Mouse (Mus musculus): ENCODE results near the gene Mterf2. TPM values are rescaled to one million over a fixed set of nuclear protein-coding genes. Genes with fewer than 3 reads are reported as not detected.

The Mterf2 gene
- total and polyA plus RNA-seq, 3 experiments, result 9.7 to 32.0 (median 10.7) TPM

DNA sequence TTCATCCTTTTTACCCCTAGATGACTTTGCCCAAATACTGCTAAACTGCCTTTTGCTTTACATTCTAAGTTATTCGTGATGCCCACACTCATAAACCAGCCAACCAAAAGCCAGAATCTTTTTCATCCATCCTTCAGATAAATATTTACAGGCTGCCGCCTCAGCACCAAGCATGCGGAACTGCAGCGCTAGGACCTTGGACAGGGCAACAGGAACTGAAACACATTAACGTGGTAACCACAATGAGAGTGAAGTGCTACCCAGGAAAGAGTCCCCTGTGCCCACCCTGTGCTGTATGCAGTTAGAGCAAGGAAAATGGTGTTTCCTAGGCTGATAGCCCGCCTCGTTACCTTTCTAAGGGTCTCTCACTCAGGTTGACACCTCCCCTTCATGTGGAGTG, 626 bp upstream of the Mterf2 start (continued):
- TF ChIP-seq SIN3A (IDR thresholded peaks at IDR 0.05; ENCODE audit: low read length), result peak; percentile 100
- no peak; the same call in none of the 2 replicates for TF ChIP-seq HCFC1 (IDR thresholded peaks at IDR 0.05; ENCODE audit: low read depth, low read length)
- TF ChIP-seq TCF12 (IDR thresholded peaks at IDR 0.05; ENCODE audit: low read depth, low read length), result no peak
- TF ChIP-seq POLR2A (IDR thresholded peaks at IDR 0.05; ENCODE audit: low read depth, low read length), result no peak
- TF ChIP-seq EP300 (IDR thresholded peaks at IDR 0.05; ENCODE audit: low read length), result peak; percentile 78
- TF ChIP-seq POLR2AphosphoS2 (IDR thresholded peaks at IDR 0.05; ENCODE audit: low read depth, low read length), result no peak
- peak; percentile 88 for TF ChIP-seq IRF4 (IDR thresholded peaks at IDR 0.05; ENCODE audit: low read depth, low read length)
- no peak for TF ChIP-seq NRF1 (IDR thresholded peaks at IDR 0.05; ENCODE audit: low read depth, low read length)

DNA sequence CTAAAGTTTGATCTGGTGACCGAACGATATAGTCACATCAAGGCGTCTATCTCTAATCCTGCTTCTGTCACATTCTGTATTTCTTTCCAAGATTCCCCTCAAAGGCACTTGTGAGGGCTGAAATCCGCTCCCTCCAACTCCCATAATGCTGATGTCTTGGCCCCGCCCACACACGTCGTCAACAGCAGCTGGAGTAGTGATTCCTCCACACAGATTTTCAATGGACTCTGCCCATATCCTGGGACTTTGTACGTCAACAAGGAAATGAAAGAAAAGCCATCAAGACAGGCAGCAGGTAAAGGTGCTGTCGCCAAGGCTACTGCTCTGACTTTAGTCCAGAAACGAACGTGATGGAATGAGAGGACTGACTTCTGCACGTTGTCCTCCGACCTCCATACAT, 2.6 kb downstream of the Mterf2 start:
- peaks cover 4% of the 10 kb centered on the region for H3K9me3 ChIP-seq (replicated peaks; ENCODE audit: low read length)
- H3K4me2 ChIP-seq (ENCODE audit: insufficient read depth, low read depth, poor library complexity, severe bottlenecking), result no peak overlapping the region
- no peaks in the 10 kb centered on the region for H3K27me3 ChIP-seq (replicated peaks)
- H3K79me2 ChIP-seq (replicated peaks; ENCODE audit: control insufficient read depth, extremely low read depth, insufficient read depth, poor library complexity, severe bottlenecking), result peaks cover 4% of the 10 kb centered on the region; the same call in 1 of the 2 replicates
- no peak overlapping the region for H3K27ac ChIP-seq (ENCODE audit: insufficient read depth, low read depth)
- peaks cover 8 to 22% of the 10 kb centered on the region in 2 experiments for H3K4me1 ChIP-seq (ENCODE audit: control insufficient read depth in 1 of 2, insufficient read depth in 2 of 2)
- peaks cover 27 to 60% of the 10 kb centered on the region in 2 experiments for H3K36me3 ChIP-seq (replicated peaks in 1 of 2; ENCODE audit: control insufficient read depth in 1 of 2, insufficient read depth in 1 of 2, low read length in 1 of 2)
- no peak overlapping the region for H3K9ac ChIP-seq (ENCODE audit: insufficient read depth, low read depth)
- DNase-seq (ENCODE audit: extremely low read depth), result no peak
- dilution Hi-C loops (cut with MboI; ENCODE audit: extremely low pct_ligation_motif_present, extremely low pct_unique_long_range_greater_than_20kb, low sequenced_read_pairs), result no loop called here
- TF ChIP-seq CTCF (conservative IDR thresholded peaks at IDR 0.05 in 1 of 2, IDR thresholded peaks at IDR 0.05 in 1 of 2; ENCODE audit: low read depth in 2 of 2, low read length in 2 of 2), result no peak
- TF ChIP-seq JUND (conservative IDR thresholded peaks at IDR 0.05; ENCODE audit: low read depth, low read length), result no peak
- no peak for TF ChIP-seq ZC3H11A (IDR thresholded peaks at IDR 0.05; ENCODE audit: low read depth, low read length)
- no peak for TF ChIP-seq E2F4 (IDR thresholded peaks at IDR 0.05; ENCODE audit: insufficient replicate concordance, low read depth, low read length)
- no peak for TF ChIP-seq SMC3 (IDR thresholded peaks at IDR 0.05; ENCODE audit: low read depth, low read length)
- TF ChIP-seq POLR2AphosphoS2 (IDR thresholded peaks at IDR 0.05; ENCODE audit: low read depth, low read length), result no peak
- TF ChIP-seq EP300 (IDR thresholded peaks at IDR 0.05; ENCODE audit: low read length), result no peak
- TF ChIP-seq UBTF (IDR thresholded peaks at IDR 0.05; ENCODE audit: low read depth, low read length), result no peak
- TF ChIP-seq CHD1 (IDR thresholded peaks at IDR 0.05; ENCODE audit: low read depth, low read length), result no peak
- no peak for TF ChIP-seq GABPA (IDR thresholded peaks at IDR 0.05; ENCODE audit: insufficient replicate concordance, low read depth, low read length)
- TF ChIP-seq MYC (IDR thresholded peaks at IDR 0.05; ENCODE audit: low read depth, low read length), result no peak
- TF ChIP-seq MAX (IDR thresholded peaks at IDR 0.05; ENCODE audit: low read length), result no peak
- TF ChIP-seq ZKSCAN1 (IDR thresholded peaks at IDR 0.05; ENCODE audit: borderline replicate concordance, low read depth, low read length), result no peak
- TF ChIP-seq ZNF384 (IDR thresholded peaks at IDR 0.05; ENCODE audit: low read depth, low read length), result no peak
- no peak overlapping the region for H3K4me3 ChIP-seq (replicated peaks in 1 of 3; ENCODE audit: low read depth in 2 of 3, low read length in 2 of 3, poor library complexity in 1 of 3)
- in situ Hi-C loops (cut with MboI; ENCODE audit: low pct_ligation_motif_present, low pct_unique_long_range_greater_than_20kb, low sequenced_read_pairs), result no loop called here

DNA sequence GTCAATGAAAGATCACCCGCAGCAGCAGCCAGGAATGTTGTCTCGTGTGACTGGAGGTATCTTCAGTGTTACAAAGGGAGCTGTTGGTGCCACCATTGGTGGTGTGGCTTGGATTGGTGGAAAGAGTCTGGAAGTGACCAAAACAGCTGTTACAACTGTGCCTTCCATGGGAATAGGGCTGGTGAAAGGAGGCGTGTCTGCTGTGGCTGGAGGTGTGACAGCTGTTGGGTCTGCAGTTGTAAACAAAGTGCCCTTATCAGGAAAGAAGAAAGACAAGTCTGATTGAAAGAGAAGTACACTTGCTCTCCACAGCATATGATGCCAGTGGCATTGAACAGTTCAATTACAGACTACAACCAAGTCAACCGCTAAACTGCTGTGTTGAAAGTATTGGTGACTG, 13.4 kb downstream of the Mterf2 start:
- Histone ChIP-seq H3K79me2 (replicated peaks; ENCODE audit: control insufficient read depth, extremely low read depth, insufficient read depth, poor library complexity, severe bottlenecking) (peaks cover 4% of the 10 kb centered on the region; the same call in 1 of the 2 replicates), H3K27me3 (replicated peaks) (no peaks in the 10 kb centered on the region), H3K4me2 (ENCODE audit: insufficient read depth, low read depth, poor library complexity, severe bottlenecking) (no peak overlapping the region), H3K36me3 (replicated peaks in 1 of 2; ENCODE audit: control insufficient read depth in 1 of 2, insufficient read depth in 1 of 2, low read length in 1 of 2) (peaks cover 19 to 59% of the 10 kb centered on the region in 2 experiments), H3K9me3 (replicated peaks; ENCODE audit: low read length) (no peaks in the 10 kb centered on the region), H3K9ac (ENCODE audit: insufficient read depth, low read depth) (no peak overlapping the region), H3K4me3 (replicated peaks in 1 of 3; ENCODE audit: low read depth in 2 of 3, low read length in 2 of 3, poor library complexity in 1 of 3) (no peak overlapping the region), H3K27ac (ENCODE audit: insufficient read depth, low read depth) (no peak overlapping the region), H3K4me1 (ENCODE audit: control insufficient read depth in 1 of 2, insufficient read depth in 2 of 2) (no peaks in the 10 kb centered on the region)
- in situ Hi-C loops (cut with MboI; ENCODE audit: low pct_ligation_motif_present, low pct_unique_long_range_greater_than_20kb, low sequenced_read_pairs) (no loop called here), dilution Hi-C loops (cut with MboI; ENCODE audit: extremely low pct_ligation_motif_present, extremely low pct_unique_long_range_greater_than_20kb, low sequenced_read_pairs) (no loop called here)
- TF ChIP-seq CHD1 (IDR thresholded peaks at IDR 0.05; ENCODE audit: low read depth, low read length) (no peak), NRF1 (IDR thresholded peaks at IDR 0.05; ENCODE audit: low read depth, low read length) (no peak), CHD2 (IDR thresholded peaks at IDR 0.05; ENCODE audit: low read length) (no peak), USF2 (conservative IDR thresholded peaks at IDR 0.05; ENCODE audit: low read depth, low read length) (no peak), RAD21 (IDR thresholded peaks at IDR 0.05; ENCODE audit: low read depth, low read length) (no peak), MEF2A (IDR thresholded peaks at IDR 0.05; ENCODE audit: borderline replicate concordance, low read depth, low read length) (no peak)
- DNase-seq (ENCODE audit: extremely low read depth), result no peak

Measured in CH12.LX (cell line).